Mouse (Mus musculus) heart, adult 2 months (tissue): ENCODE data around the gene Mpped1. TPM values are rescaled to one million over a fixed set of nuclear protein-coding genes. Genes with fewer than 3 reads are reported as not detected.

Experiments used
- DNase-seq, 2 experiments: peaks; one replicate each; pipeline ENCODE4 v3.0.0; 2021
- H3K27ac ChIP-seq: fragments of 200-600 bp; 2 replicates; pipeline ENCODE4 v1.8.1; 2022
- H3K27me3 ChIP-seq: fragments of 200-500 bp; 2 replicates; pipeline ENCODE4 v1.6.1; 2012; ENCODE audit warnings: mild to moderate bottlenecking, low read length, inconsistent platforms, mixed read lengths; ENCODE audit not compliant: control insufficient read depth, insufficient read depth
- H3K36me3 ChIP-seq: fragments of 200-500 bp; 2 replicates; pipeline ENCODE4 v1.6.1; 2012; ENCODE audit warnings: low read length, inconsistent platforms; ENCODE audit not compliant: control insufficient read depth, insufficient read depth
- H3K4me1 ChIP-seq: fragments of 200-500 bp; 2 replicates; pipeline ENCODE4 v1.6.1; 2011; ENCODE audit warnings: low read length; ENCODE audit not compliant: control insufficient read depth, insufficient read depth
- H3K4me3 ChIP-seq: fragments of 200-600 bp; 2 replicates; pipeline ENCODE4 v1.8.1; 2022
- H3K79me2 ChIP-seq: fragments of 200-500 bp; replicated peaks from 2 replicates; pipeline ENCODE4 v1.6.1; 2012; ENCODE audit warnings: mild to moderate bottlenecking, inconsistent platforms, low read length, moderate library complexity, mixed read lengths; ENCODE audit not compliant: control insufficient read depth, insufficient read depth
- H3K9ac ChIP-seq: fragments of 200-500 bp; 2 replicates; pipeline ENCODE4 v1.6.1; 2012; ENCODE audit warnings: low read depth, mild to moderate bottlenecking, control low read depth, inconsistent platforms, low read length, mixed read lengths
- CTCF ChIP-seq: fragments of 200-600 bp; IDR thresholded peaks from 2 replicates; pipeline ENCODE4 v1.8.1; 2022; ENCODE audit warnings: antibody characterized with exemption, mild to moderate bottlenecking, moderate library complexity
- EP300 ChIP-seq: fragments of 200-500 bp; IDR thresholded peaks from 2 replicates; pipeline ENCODE4 v1.6.1; 2011; ENCODE audit warnings: low read depth, low read length, control low read depth; ENCODE audit not compliant: insufficient read depth
- POLR2A ChIP-seq: fragments of 200-500 bp; IDR thresholded peaks from 2 replicates; pipeline ENCODE4 v1.6.1; 2011; ENCODE audit warnings: mild to moderate bottlenecking, low read depth, low read length, control low read depth; ENCODE audit not compliant: insufficient read depth
- WGBS: fragments of 180-500 bp; shearing (Covaris S2); methylation state at CpG from one replicate; pipeline ENCODE4 v1.1.7; 2018; 5-methylcytosine and 5-hydroxymethylcytosine counted together
- intact Hi-C: fragments of 180-260 bp; cut with DNase I; formaldehyde crosslinking; loops from one replicate; pipeline ENCODE4 v1.15.1; 2025
- long read RNA-seq: library from polyadenylated mRNA; stranded (forward); transcript quantifications from one replicate; pipeline ENCODE4 v2.0.0, GENCODE M21; 2021
- polyA plus RNA-seq: library from polyadenylated mRNA; depleted of rRNA; stranded (reverse); fragments of >200 nt; gene quantifications from 2 replicates; pipeline ENCODE4 v1.2.3, GENCODE M21; 2012; rRNA removed
- total RNA-seq, 2 experiments: library from RNA; stranded (reverse); gene quantifications; 2 replicates each; pipeline ENCODE4 v1.2.3; 2021

Mpped1 gene
- total RNA-seq: not detected
- polyA plus RNA-seq: not detected in 2 replicates
- long read RNA-seq: 0 reads

DNA sequence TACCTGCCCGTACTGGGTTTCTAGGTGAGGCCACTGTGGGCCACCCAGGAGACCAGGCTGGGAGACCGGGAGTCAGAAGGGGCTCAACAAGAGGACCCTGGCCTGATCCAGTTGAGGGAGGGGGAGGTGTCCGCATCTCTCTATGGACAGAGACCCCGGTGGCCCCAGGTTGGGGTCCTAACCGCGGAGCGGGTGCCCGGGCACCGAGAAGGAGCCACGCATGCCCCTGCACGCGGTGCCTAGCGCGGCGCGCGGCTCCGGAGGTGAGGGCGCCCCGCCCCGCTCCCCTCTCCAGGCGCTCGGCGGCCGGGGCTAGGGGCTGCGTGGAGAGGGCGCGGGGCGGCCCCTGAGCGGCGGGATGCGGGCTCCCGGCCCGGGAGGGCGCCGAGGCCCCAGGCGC is at the start of gene Mpped1:
Gene Mpped1, plus strand, starts transcription at position 81 of the 400 bp plus-strand sequence.
- DNase-seq: no peak
- no peak for TF ChIP-seq EP300
- Histone ChIP-seq H3K79me2 (no peaks in the 10 kb centered on the region), H3K4me1 (no peaks in the 10 kb centered on the region), H3K9ac (no peak within 1 kb of the TSS), H3K27me3 (peaks cover 6% of the 10 kb centered on the region; the same call in 1 of the 2 replicates), H3K36me3 (no peaks in the 10 kb centered on the region), H3K4me3 (no peak within 1 kb of the TSS), H3K27ac (no peak within 1 kb of the TSS)
- WGBS: 4% methylated on average over 25 of the region's 37 CpGs
- intact Hi-C loops: no loop called here

- 23% methylated on average over 21 of the region's 21 CpGs for WGBS
Measured at GRCm38 (mm10) chr15:83740676-83741422, 38.4 kb upstream of the Mpped1 start.

GRCm38 (mm10) chr15:83742018-83742417 is 37.2 kb upstream of the Mpped1 start:
- TF ChIP-seq CTCF (no peak), EP300 (no peak), POLR2A (no peak)
- H3K4me3 ChIP-seq: no peak overlapping the region
- no peaks in the 10 kb centered on the region for H3K79me2 ChIP-seq
- 55% methylated on average over 1 of the region's 1 CpGs for WGBS
- no peak overlapping the region for H3K9ac ChIP-seq
- peak; percentile 15 to 24 for DNase-seq
- intact Hi-C loops: no loop called here
- H3K27ac ChIP-seq: no peak overlapping the region; the same call in 1 of the 2 replicates
- H3K36me3 ChIP-seq: no peaks in the 10 kb centered on the region
- H3K27me3 ChIP-seq: no peaks in the 10 kb centered on the region; the same call in 1 of the 2 replicates
- peaks cover 7% of the 10 kb centered on the region for H3K4me1 ChIP-seq

More at GRCm38 (mm10) chr15:83740676-83741422, 38.4 kb upstream of the Mpped1 start:
- H3K27me3 ChIP-seq: no peaks in the 10 kb centered on the region; the same call in 1 of the 2 replicates
- no peak for TF ChIP-seq POLR2A
- no peak for TF ChIP-seq EP300
- no peak for TF ChIP-seq CTCF
- no peak overlapping the region for H3K9ac ChIP-seq
- H3K4me3 ChIP-seq: no peak overlapping the region
- DNase-seq: peak; percentile 28 to 42
- intact Hi-C loops: no loop called here
- peak overlapping the region; percentile 24; the same call in 1 of the 2 replicates for H3K27ac ChIP-seq
- peaks cover 7% of the 10 kb centered on the region for H3K4me1 ChIP-seq
- no peaks in the 10 kb centered on the region for H3K79me2 ChIP-seq
- no peaks in the 10 kb centered on the region for H3K36me3 ChIP-seq

DNA sequence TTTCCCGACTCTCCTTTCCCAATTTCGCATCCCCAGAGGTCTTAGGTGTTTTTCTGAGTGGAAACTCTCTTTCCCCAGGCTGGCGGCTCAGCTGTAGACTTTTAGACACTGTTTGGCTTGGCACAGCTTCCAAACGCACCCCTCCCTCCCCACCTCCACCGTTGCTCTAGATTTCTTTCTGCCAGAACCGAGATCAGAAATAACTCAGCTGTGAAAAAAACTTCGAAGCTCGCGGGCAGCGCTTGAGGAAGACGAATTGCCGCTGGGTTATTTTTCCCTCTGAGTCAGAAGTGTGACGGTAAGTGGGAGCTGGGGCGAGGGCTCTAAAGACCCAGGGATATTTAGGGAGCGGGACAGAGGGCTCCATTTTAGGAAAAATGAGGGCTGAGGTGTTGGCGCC is 33.0 kb upstream of the Mpped1 start:
- Histone ChIP-seq H3K9ac (no peak overlapping the region), H3K27me3 (no peaks in the 10 kb centered on the region; the same call in 1 of the 2 replicates), H3K27ac (no peak overlapping the region), H3K79me2 (no peaks in the 10 kb centered on the region), H3K36me3 (no peaks in the 10 kb centered on the region), H3K4me3 (no peak overlapping the region), H3K4me1 (peaks cover 5% of the 10 kb centered on the region)
- TF ChIP-seq EP300 (no peak), POLR2A (no peak), CTCF (no peak)
- WGBS: 37% methylated on average over 16 of the region's 16 CpGs
- DNase-seq: peak in 1 of 2 experiments; percentile 14
- intact Hi-C loops: no loop called here

GRCm38 (mm10) chr15:83748986-83749385 is 30.3 kb upstream of the Mpped1 start:
- H3K27ac ChIP-seq: no peak overlapping the region
- H3K36me3 ChIP-seq: no peaks in the 10 kb centered on the region
- H3K4me3 ChIP-seq: no peak overlapping the region
- no peak for DNase-seq
- H3K4me1 ChIP-seq: no peaks in the 10 kb centered on the region
- no peaks in the 10 kb centered on the region for H3K79me2 ChIP-seq
- WGBS: 77% methylated on average over 6 of the region's 6 CpGs
- TF ChIP-seq POLR2A (no peak), CTCF (no peak), EP300 (no peak)
- no peak overlapping the region for H3K9ac ChIP-seq
- intact Hi-C loops: no loop called here
- no peaks in the 10 kb centered on the region; the same call in 1 of the 2 replicates for H3K27me3 ChIP-seq

GRCm38 (mm10) chr15:83749436-83749835 is 29.8 kb upstream of the Mpped1 start:
- no peak for DNase-seq
- TF ChIP-seq CTCF (no peak), POLR2A (no peak), EP300 (no peak)
- intact Hi-C loops: no loop called here
- WGBS: 64% methylated on average over 9 of the region's 9 CpGs
- Histone ChIP-seq H3K36me3 (no peaks in the 10 kb centered on the region), H3K79me2 (no peaks in the 10 kb centered on the region), H3K4me3 (no peak overlapping the region), H3K4me1 (no peaks in the 10 kb centered on the region), H3K27ac (no peak overlapping the region), H3K27me3 (no peaks in the 10 kb centered on the region; the same call in 1 of the 2 replicates), H3K9ac (no peak overlapping the region)
